Mouse (Mus musculus): ENCODE measurements around the gene Col11a2.

DNA sequence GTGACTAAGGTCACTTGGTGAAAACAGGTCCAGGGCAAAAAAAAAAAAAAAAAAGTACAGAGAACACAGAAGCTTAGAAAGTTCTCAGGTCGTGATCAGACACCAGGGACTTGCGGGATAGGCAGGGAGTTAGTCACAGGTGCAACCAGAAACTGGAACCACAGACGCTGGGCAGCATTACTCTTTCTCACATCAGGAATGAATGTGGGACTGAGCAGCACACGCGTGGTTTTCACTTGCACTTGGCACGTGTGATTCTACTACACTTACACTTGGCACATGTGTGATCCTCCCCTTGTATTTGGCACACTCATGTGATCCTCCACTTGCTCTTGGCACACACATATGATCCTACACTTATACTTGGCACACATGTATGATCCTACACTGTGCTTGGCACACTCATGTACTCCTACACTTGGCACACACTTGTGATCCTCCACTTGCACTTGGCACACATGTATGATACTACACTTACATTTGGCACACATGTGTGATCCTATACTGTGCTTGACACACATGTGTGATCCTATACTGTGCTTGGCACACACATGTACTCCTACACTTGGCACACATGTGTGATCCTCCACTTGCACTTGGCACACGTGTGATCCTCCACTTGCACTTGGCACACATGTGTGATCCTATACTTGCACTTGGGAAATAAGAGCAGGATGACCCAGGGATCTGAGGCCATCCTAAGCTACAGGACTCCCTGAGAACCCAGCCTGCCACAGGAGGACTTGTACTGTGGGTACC is 68.1 kb downstream of the Col11a2 start:
- no peak for TF ChIP-seq POLR2A (IDR thresholded peaks at IDR 0.05; ENCODE audit: low read depth, low read length)
- no peak for TF ChIP-seq CTCF (conservative IDR thresholded peaks at IDR 0.05; ENCODE audit: insufficient read depth, insufficient read length, low read depth, low read length)
